Mouse (Mus musculus): Measurements from ENCODE around the gene Rsrc2. TPM values are rescaled to one million over a fixed set of nuclear protein-coding genes. Genes with fewer than 3 reads are reported as not detected.
"Not testable (repeated sequence)": the region's sequence is repeated elsewhere in the genome, so short reads cannot be mapped to it uniquely, and the experiment has no call there.

The Rsrc2 gene
- total RNA-seq (2022) = 10 to 100 TPM; 66.7 to 90.2 (median 78.9) TPM

- DNase-seq (ENCODE audit: low spot score in 2 of 2) = peak; percentile 98 to 100
Measured at GRCm38 (mm10) chr5:123749065-123750064, at the start of gene Rsrc2, which contains the start of gene Kntc1. Gene Rsrc2 (minus strand): TSS chr5:123749414. Gene Kntc1 (plus strand): TSS chr5:123749716.

GRCm38 (mm10) chr5:123793081-123793480, 43.9 kb upstream of the Rsrc2 start:
- no peak for DNase-seq (ENCODE audit: low spot score in 2 of 2)

GRCm38 (mm10) chr5:123788976-123789375, 39.8 kb upstream of the Rsrc2 start:
- no peak for DNase-seq (ENCODE audit: low spot score in 2 of 2)

GRCm38 (mm10) chr5:123781864-123782263, 32.6 kb upstream of the Rsrc2 start:
- no peak for DNase-seq (ENCODE audit: low spot score in 2 of 2)

- no peak for DNase-seq (ENCODE audit: low spot score in 2 of 2)
Measured at GRCm38 (mm10) chr5:123780716-123781115, 31.5 kb upstream of the Rsrc2 start.

- no peak for DNase-seq (ENCODE audit: low spot score in 2 of 2)
Measured at GRCm38 (mm10) chr5:123773441-123773840, 24.2 kb upstream of the Rsrc2 start.

- not testable (repeated sequence) for DNase-seq (ENCODE audit: low spot score in 2 of 2)
Measured at GRCm38 (mm10) chr5:123766455-123766854, 17.2 kb upstream of the Rsrc2 start.

- DNase-seq (ENCODE audit: low spot score in 2 of 2) = no peak
Measured at GRCm38 (mm10) chr5:123765506-123765905, 16.3 kb upstream of the Rsrc2 start.

GRCm38 (mm10) chr5:123748339-123749064, 712 bp downstream of the Rsrc2 start:
- DNase-seq (ENCODE audit: low spot score in 2 of 2) = no peak

GRCm38 (mm10) chr5:123747604-123748003, 1.6 kb downstream of the Rsrc2 start:
- no peak for DNase-seq (ENCODE audit: low spot score in 2 of 2)

GRCm38 (mm10) chr5:123746253-123746652, 3.0 kb downstream of the Rsrc2 start:
- no peak for DNase-seq (ENCODE audit: low spot score in 2 of 2)

- no peak for DNase-seq (ENCODE audit: low spot score in 2 of 2)
Measured at GRCm38 (mm10) chr5:123744358-123744757, 4.9 kb downstream of the Rsrc2 start.

GRCm38 (mm10) chr5:123730981-123731380, 18.2 kb downstream of the Rsrc2 start:
- no peak for DNase-seq (ENCODE audit: low spot score in 2 of 2)

GRCm38 (mm10) chr5:123723816-123724215, 25.4 kb downstream of the Rsrc2 start:
- not testable (repeated sequence) for DNase-seq (ENCODE audit: low spot score in 2 of 2)

- DNase-seq (ENCODE audit: low spot score in 2 of 2) = peak; percentile 87 to 96
Measured at GRCm38 (mm10) chr5:123720328-123721311, 28.6 kb downstream of the Rsrc2 start, which contains the start of gene Zcchc8. Gene Zcchc8 (minus strand): TSS chr5:123721100.

GRCm38 (mm10) chr5:123714622-123715021, 34.6 kb downstream of the Rsrc2 start:
- DNase-seq (ENCODE audit: low spot score in 2 of 2) = no peak

GRCm38 (mm10) chr5:123713782-123714181, 35.4 kb downstream of the Rsrc2 start:
- no peak for DNase-seq (ENCODE audit: low spot score in 2 of 2)

- DNase-seq (ENCODE audit: low spot score in 2 of 2) = no peak
Measured at GRCm38 (mm10) chr5:123709571-123709970, 39.6 kb downstream of the Rsrc2 start.

GRCm38 (mm10) chr5:123708598-123708997, 40.6 kb downstream of the Rsrc2 start:
- no peak for DNase-seq (ENCODE audit: low spot score in 2 of 2)

GRCm38 (mm10) chr5:123700625-123701024, 48.6 kb downstream of the Rsrc2 start:
- peak; percentile 18 to 20 for DNase-seq (ENCODE audit: low spot score in 2 of 2)

GRCm38 (mm10) chr5:123699198-123699597, 50.0 kb downstream of the Rsrc2 start:
- DNase-seq (ENCODE audit: low spot score in 2 of 2) = no peak

Data from left cerebral cortex, adult 8-10 months (tissue).